Mouse (Mus musculus) CH12.LX (cell line): ENCODE measurements at regions not wholly inside any gene's neighbourhood (a gene's known extent, or its start where the extent isn't known, plus 50 kb on each side); places are given as distances from the start of the nearest gene placed in this dataset.

Experiments
- CTCF ChIP-seq, 2 experiments: IDR thresholded peaks in 1 of 2; conservative IDR thresholded peaks in 1 of 2; 2 replicates each; pipeline ENCODE4 v1.5.1; 2011 to 2012; ENCODE audit warnings: low read depth in 2 of 2, low read length in 2 of 2, improper control_type of control experiment in 1 of 2, inconsistent platforms in 1 of 2, mild to moderate bottlenecking in 1 of 2, moderate library complexity in 1 of 2
- HCFC1 ChIP-seq: IDR thresholded peaks from 2 replicates; pipeline ENCODE4 v1.6.1; 2012; ENCODE audit warnings: low read depth, mild to moderate bottlenecking, inconsistent platforms, low read length, improper control_type of control experiment
- JUND ChIP-seq: conservative IDR thresholded peaks from 2 replicates; pipeline ENCODE4 v1.6.1; 2011; ENCODE audit warnings: low read depth, low read length, improper control_type of control experiment
- POLR2A ChIP-seq: IDR thresholded peaks from 2 replicates; pipeline ENCODE4 v1.6.1; 2011; ENCODE audit warnings: low read depth, mild to moderate bottlenecking, improper control_type of control experiment, low read length
- UBTF ChIP-seq: IDR thresholded peaks from 2 replicates; pipeline ENCODE4 v1.6.1; 2012; ENCODE audit warnings: low read depth, mild to moderate bottlenecking, inconsistent platforms, low read length, improper control_type of control experiment, moderate library complexity
- ZMIZ1 ChIP-seq: IDR thresholded peaks from 2 replicates; pipeline ENCODE4 v1.6.1; 2012; ENCODE audit warnings: low read depth, mild to moderate bottlenecking, inconsistent platforms, low read length, improper control_type of control experiment

- TF ChIP-seq CTCF (conservative IDR thresholded peaks at IDR 0.05 in 1 of 2, IDR thresholded peaks at IDR 0.05 in 1 of 2; ENCODE audit: low read depth in 2 of 2, low read length in 2 of 2): no peak
- TF ChIP-seq UBTF: no peak
- TF ChIP-seq POLR2A: no peak
- no peak for TF ChIP-seq HCFC1
- TF ChIP-seq ZMIZ1: no peak
- TF ChIP-seq JUND: no peak
These were observed 147.0 kb downstream of the Bod1 start for GRCm38 (mm10) chr11:31524708-31525107.
